Mouse (Mus musculus) c-Kit-positive CD71-negative TER-119-negative erythroid progenitor cells, embryonic 14.5 days (primary cell): Measurements from ENCODE around the gene Fcho1.
A peak's percentile ranks its signal among the peaks of the same experiment; 100 is the strongest.
"Not testable (repeated sequence)": the region's sequence is repeated elsewhere in the genome, so short reads cannot be mapped to it uniquely, and the experiment has no call there.

Experiments used
- DNase-seq: peaks from one replicate; pipeline ENCODE4 v3.0.0-alpha.2; 2013; ENCODE audit warnings: low read depth

The Fcho1 gene

GRCm38 (mm10) chr8:71718252-71718651 is 7.3 kb downstream of the Fcho1 start:
- DNase-seq = no peak

GRCm38 (mm10) chr8:71717096-71717495 is 8.4 kb downstream of the Fcho1 start:
- DNase-seq = no peak

- DNase-seq = no peak
These were observed 8.9 kb downstream of the Fcho1 start for GRCm38 (mm10) chr8:71716561-71717053.

- no peak for DNase-seq
These were observed 10.0 kb downstream of the Fcho1 start for GRCm38 (mm10) chr8:71715531-71715930.

- DNase-seq = no peak
These were observed 13.9 kb downstream of the Fcho1 start for GRCm38 (mm10) chr8:71711574-71711973.

GRCm38 (mm10) chr8:71709800-71710446 is 15.6 kb downstream of the Fcho1 start:
- peak; percentile 69 for DNase-seq

GRCm38 (mm10) chr8:71709134-71709799 is 16.2 kb downstream of the Fcho1 start:
- no peak for DNase-seq

GRCm38 (mm10) chr8:71707874-71708273 is 17.6 kb downstream of the Fcho1 start:
- peak; percentile 61 for DNase-seq

- not testable (repeated sequence) for DNase-seq
These were observed 22.1 kb downstream of the Fcho1 start for GRCm38 (mm10) chr8:71703400-71703799.

GRCm38 (mm10) chr8:71702923-71703322 is 22.6 kb downstream of the Fcho1 start:
- DNase-seq = peak; percentile 19

GRCm38 (mm10) chr8:71702087-71702432 is 23.5 kb downstream of the Fcho1 start:
- DNase-seq = no peak

- DNase-seq = no peak
These were observed 24.0 kb downstream of the Fcho1 start, which contains the start of gene B3gnt3 for GRCm38 (mm10) chr8:71701414-71702086. B3gnt3 (minus strand) TSS chr8:71701789.

GRCm38 (mm10) chr8:71700493-71701269 is 24.8 kb downstream of the Fcho1 start:
- DNase-seq = no peak

GRCm38 (mm10) chr8:71695456-71695855 is 30.1 kb downstream of the Fcho1 start:
- not testable (repeated sequence) for DNase-seq

- DNase-seq = no peak
These were observed 32.1 kb downstream of the Fcho1 start for GRCm38 (mm10) chr8:71693166-71694041.

- no peak for DNase-seq
These were observed 33.0 kb downstream of the Fcho1 start for GRCm38 (mm10) chr8:71692509-71692908.

- no peak for DNase-seq
These were observed 36.5 kb downstream of the Fcho1 start, which contains the start of gene Insl3 for GRCm38 (mm10) chr8:71689028-71689427. Insl3 (plus strand) TSS chr8:71689214.

- no peak for DNase-seq
These were observed 37.9 kb downstream of the Fcho1 start for GRCm38 (mm10) chr8:71687616-71688015.

- DNase-seq = no peak
These were observed 39.3 kb downstream of the Fcho1 start for GRCm38 (mm10) chr8:71686143-71686734.

- no peak for DNase-seq
These were observed 39.9 kb downstream of the Fcho1 start for GRCm38 (mm10) chr8:71685573-71685972.

- DNase-seq = no peak
These were observed 40.8 kb downstream of the Fcho1 start for GRCm38 (mm10) chr8:71684701-71685100.
